Mouse (Mus musculus) forebrain, embryonic 16.5 days (tissue): ENCODE data around the gene Slc39a10. TPM values are rescaled to one million over a fixed set of nuclear protein-coding genes. Genes with fewer than 3 reads are reported as not detected.
"Not testable (repeated sequence)": the region's sequence is repeated elsewhere in the genome, so short reads cannot be mapped to it uniquely, and the experiment has no call there.

Experiments
- ATAC-seq: fragments of 200-750 bp; cut with Nextera tagmentation; 2 replicates; pipeline ENCODE4 v1.8.0; 2017; ENCODE audit warnings: mild to moderate bottlenecking, moderate library complexity
- H3K27ac ChIP-seq: fragments of 300-500 bp; sonication (generic); 2 replicates; pipeline ENCODE4 v1.5.1; 2014; ENCODE audit warnings: low read length, control low read depth
- H3K27me3 ChIP-seq: fragments of 300-500 bp; sonication (generic); replicated peaks from 2 replicates; pipeline ENCODE4 v1.6.1; 2014; ENCODE audit warnings: low read length; ENCODE audit not compliant: control insufficient read depth, insufficient read depth
- H3K36me3 ChIP-seq: fragments of 300-500 bp; sonication (generic); 2 replicates; pipeline ENCODE4 v1.6.1; 2014; ENCODE audit not compliant: control insufficient read depth, insufficient read depth
- H3K4me1 ChIP-seq: fragments of 300-500 bp; sonication (generic); replicated peaks from 2 replicates; pipeline ENCODE4 v1.6.1; 2014; ENCODE audit warnings: low read length; ENCODE audit not compliant: control insufficient read depth, insufficient read depth
- H3K4me2 ChIP-seq: fragments of 300-500 bp; sonication (generic); 2 replicates; pipeline ENCODE4 v1.6.1; 2014; ENCODE audit warnings: mild to moderate bottlenecking, low read length, control low read depth
- H3K4me3 ChIP-seq: fragments of 300-500 bp; sonication (generic); replicated peaks from 2 replicates; pipeline ENCODE4 v1.5.1; 2014; ENCODE audit warnings: mild to moderate bottlenecking, low read length, control low read depth
- H3K9ac ChIP-seq: fragments of 300-500 bp; sonication (generic); replicated peaks from 2 replicates; pipeline ENCODE4 v1.6.1; 2014; ENCODE audit warnings: low read depth, low read length, control low read depth
- H3K9me3 ChIP-seq: fragments of 300-500 bp; sonication (generic); 2 replicates; pipeline ENCODE4 v1.6.1; 2016; ENCODE audit warnings: low read length; ENCODE audit not compliant: control insufficient read depth
- WGBS: fragments of 180-500 bp; shearing (Covaris S2); extraction: QIAGEN DNeasy Blood & Tissue Kit; methylation state at CpG from one replicate; pipeline ENCODE4 v1.1.7; 2014; 5-methylcytosine and 5-hydroxymethylcytosine counted together
- polyA plus RNA-seq: library from polyadenylated mRNA; unstranded; fragments of >200 nt; fragmentation: Nextera tagmentation; extraction: Ambion mirVana; gene quantifications from 2 replicates; pipeline ENCODE4 v1.2.1, GENCODE M21; 2015

Slc39a10 gene
- polyA plus RNA-seq, 1 experiment from 2014 or later = 59.4 TPM

- H3K9ac ChIP-seq = no peak overlapping the region
- H3K9me3 ChIP-seq = no peaks in the 10 kb centered on the region
- 95% methylated on average over 5 of the region's 5 CpGs for WGBS
- no peak for ATAC-seq
- peaks cover 10% of the 10 kb centered on the region for H3K36me3 ChIP-seq
- H3K4me3 ChIP-seq = no peak overlapping the region
- H3K27ac ChIP-seq = no peak overlapping the region
- no peaks in the 10 kb centered on the region for H3K27me3 ChIP-seq
- H3K4me1 ChIP-seq = no peaks in the 10 kb centered on the region; the same call in 1 of the 2 replicates
- no peak overlapping the region for H3K4me2 ChIP-seq
Measured at GRCm38 (mm10) chr1:46831927-46832326, 60.7 kb downstream of the Slc39a10 start.

GRCm38 (mm10) chr1:46830066-46830843, 62.4 kb downstream of the Slc39a10 start:
- WGBS = 5% methylated on average over 2 of the region's 2 CpGs
- no peaks in the 10 kb centered on the region for H3K9me3 ChIP-seq
- no peaks in the 10 kb centered on the region; the same call in 1 of the 2 replicates for H3K4me1 ChIP-seq
- H3K27me3 ChIP-seq = no peaks in the 10 kb centered on the region; the same call in 1 of the 2 replicates
- no peak overlapping the region for H3K9ac ChIP-seq
- H3K36me3 ChIP-seq = peaks cover 9% of the 10 kb centered on the region
- no peak overlapping the region for H3K4me3 ChIP-seq
- peak; percentile 96 for ATAC-seq
- no peak overlapping the region for H3K27ac ChIP-seq
- H3K4me2 ChIP-seq = no peak overlapping the region

GRCm38 (mm10) chr1:46822256-46822972, 70.2 kb downstream of the Slc39a10 start:
- 90% methylated on average over 4 of the region's 4 CpGs for WGBS
- peaks cover 19% of the 10 kb centered on the region for H3K36me3 ChIP-seq
- no peak overlapping the region for H3K27ac ChIP-seq

GRCm38 (mm10) chr1:46817934-46818333, 74.7 kb downstream of the Slc39a10 start:
- Histone ChIP-seq H3K4me3 (no peak overlapping the region), H3K9me3 (no peaks in the 10 kb centered on the region), H3K27me3 (no peaks in the 10 kb centered on the region), H3K36me3 (peaks cover 14% of the 10 kb centered on the region), H3K9ac (no peak overlapping the region), H3K4me2 (no peak overlapping the region), H3K27ac (no peak overlapping the region), H3K4me1 (no peaks in the 10 kb centered on the region)
- WGBS = 96% methylated on average over 5 of the region's 5 CpGs
- no peak for ATAC-seq

More at GRCm38 (mm10) chr1:46822256-46822972, 70.2 kb downstream of the Slc39a10 start:
- no peak for ATAC-seq
- no peaks in the 10 kb centered on the region; the same call in 1 of the 2 replicates for H3K27me3 ChIP-seq
- no peak overlapping the region for H3K4me3 ChIP-seq
- H3K4me2 ChIP-seq = no peak overlapping the region
- H3K4me1 ChIP-seq = no peaks in the 10 kb centered on the region
- no peak overlapping the region for H3K9ac ChIP-seq
- no peaks in the 10 kb centered on the region for H3K9me3 ChIP-seq

- H3K4me1 ChIP-seq, H3K9ac ChIP-seq, ATAC-seq, H3K4me3 ChIP-seq, H3K9me3 ChIP-seq, H3K27ac ChIP-seq, H3K27me3 ChIP-seq, H3K36me3 ChIP-seq, H3K4me2 ChIP-seq: not testable (repeated sequence)
- WGBS = 97% methylated on average over 4 of the region's 4 CpGs
Measured at GRCm38 (mm10) chr1:46808630-46809029, 84.0 kb downstream of the Slc39a10 start.

- Histone ChIP-seq H3K36me3 (no peaks in the 10 kb centered on the region), H3K27ac (no peak overlapping the region), H3K4me3 (no peak overlapping the region), H3K9me3 (no peaks in the 10 kb centered on the region), H3K4me2 (no peak overlapping the region), H3K9ac (no peak overlapping the region), H3K27me3 (no peaks in the 10 kb centered on the region), H3K4me1 (no peaks in the 10 kb centered on the region)
- 90% methylated on average over 1 of the region's 1 CpGs for WGBS
- peak; percentile 18; the same call in 1 of the 2 replicates for ATAC-seq
Measured at GRCm38 (mm10) chr1:46805074-46805473, 87.6 kb downstream of the Slc39a10 start.

GRCm38 (mm10) chr1:46782227-46782626, 110.4 kb downstream of the Slc39a10 start:
- not testable (repeated sequence) for H3K9me3 ChIP-seq
- whole genome bisulfite sequencing = 83% methylated on average over 4 of the region's 4 CpGs

GRCm38 (mm10) chr1:46770077-46770695, 122.5 kb downstream of the Slc39a10 start:
- ATAC-seq, H3K4me1 ChIP-seq, H3K27me3 ChIP-seq, H3K4me3 ChIP-seq, H3K36me3 ChIP-seq, H3K27ac ChIP-seq, H3K4me2 ChIP-seq, H3K9me3 ChIP-seq, H3K9ac ChIP-seq: not testable (repeated sequence)
- WGBS = 90% methylated on average over 7 of the region's 7 CpGs

More at GRCm38 (mm10) chr1:46782227-46782626, 110.4 kb downstream of the Slc39a10 start:
- H3K4me1 ChIP-seq, H3K4me3 ChIP-seq, H3K27ac ChIP-seq, H3K36me3 ChIP-seq, H3K27me3 ChIP-seq, ATAC-seq, H3K4me2 ChIP-seq, H3K9ac ChIP-seq: not testable (repeated sequence)

- not testable (repeated sequence) for H3K9me3 ChIP-seq, H3K4me1 ChIP-seq, H3K4me2 ChIP-seq, H3K4me3 ChIP-seq, H3K27ac ChIP-seq, H3K36me3 ChIP-seq, H3K9ac ChIP-seq, H3K27me3 ChIP-seq, ATAC-seq
Measured at GRCm38 (mm10) chr1:46769318-46769717, 123.3 kb downstream of the Slc39a10 start.
